ENCODE assay signal across 34 mouse cellular contexts in the genomic region with DNA sequence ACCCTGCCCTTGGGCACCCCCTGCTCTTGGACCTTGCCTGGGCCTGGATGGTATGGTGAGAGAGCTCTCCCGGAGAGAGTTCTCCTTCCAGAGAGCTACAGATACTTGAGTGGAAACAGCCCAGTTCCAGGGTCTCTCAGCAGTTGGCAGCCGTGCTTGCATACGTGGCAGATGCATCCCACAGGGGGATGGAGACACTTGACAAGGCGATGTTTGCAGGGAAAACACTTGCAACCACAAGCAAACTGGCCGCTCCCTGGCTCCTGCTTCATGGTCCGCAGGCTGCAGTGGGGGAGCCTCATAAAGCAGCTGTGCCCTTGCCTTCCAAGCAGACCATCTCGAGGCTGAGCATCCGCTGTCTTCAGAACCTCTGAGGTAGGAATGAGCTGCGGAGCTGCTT. TPM values are rescaled to one million over a fixed set of nuclear protein-coding genes. Genes with fewer than 3 reads are reported as not detected.
"Had no signal": no experiment of that assay in that cellular context is flagged by ENCODE, and none has a peak within 500 bp of the region (broad histone marks: within the 10 kb centered on the region; RNA-seq: fewer than 3 reads in every experiment).

Gene Bpifb2 (plus strand): TSS at position 301 of the 400 bp plus-strand sequence.

- H3K27ac ChIP-seq: limb, embryonic 10.5 days; limb, embryonic 12.5 days; limb, embryonic 13.5 days; limb, embryonic 15.5 days; liver, embryonic 12.5 days; liver, embryonic 13.5 days; liver, embryonic 14.5 days; liver, embryonic 15.5 days; lung, embryonic 15.5 days; macrophage; midbrain, embryonic 10.5 days; midbrain, embryonic 12.5 days; midbrain, embryonic 13.5 days; midbrain, embryonic 15.5 days had no signal

- H3K4me1 ChIP-seq: limb, embryonic 10.5 days; limb, embryonic 12.5 days; limb, embryonic 13.5 days; limb, embryonic 15.5 days; liver, embryonic 12.5 days; liver, embryonic 13.5 days; liver, embryonic 15.5 days; lung, embryonic 15.5 days; megakaryocyte, embryonic 14.5 days; midbrain, embryonic 10.5 days; midbrain, embryonic 12.5 days; midbrain, embryonic 13.5 days; midbrain, embryonic 15.5 days had no signal

- H3K27me3 ChIP-seq: limb, embryonic 12.5 days; limb, embryonic 13.5 days; limb, embryonic 15.5 days; liver, embryonic 12.5 days; liver, embryonic 13.5 days; liver, embryonic 15.5 days; lung, embryonic 15.5 days; midbrain, embryonic 12.5 days; midbrain, embryonic 13.5 days; midbrain, embryonic 15.5 days had no signal

- H3K36me3 ChIP-seq: limb, embryonic 10.5 days; limb, embryonic 12.5 days; limb, embryonic 13.5 days; limb, embryonic 15.5 days; liver, embryonic 12.5 days; liver, embryonic 13.5 days; liver, embryonic 15.5 days; lung, embryonic 15.5 days; midbrain, embryonic 10.5 days; midbrain, embryonic 12.5 days; midbrain, embryonic 13.5 days; midbrain, embryonic 15.5 days had no signal

- DNase-seq: left cerebral cortex, postnatal 4 days; liver; liver, embryonic 13.5 days; liver, postnatal 0 days; lung, adult 18-20 months; lung, adult 2 months; lung, embryonic 14.5 days; lung, postnatal 10 days; lung, postnatal 14 days; lung, postnatal 36 days; lung, postnatal 4 days; midbrain, embryonic 14.5 days had no signal

- H3K4me3 ChIP-seq: limb, embryonic 10.5 days; limb, embryonic 12.5 days; limb, embryonic 13.5 days; limb, embryonic 15.5 days; liver, embryonic 12.5 days; liver, embryonic 13.5 days; liver, embryonic 15.5 days; lung, embryonic 15.5 days; megakaryocyte, embryonic 14.5 days; midbrain, embryonic 10.5 days; midbrain, embryonic 12.5 days; midbrain, embryonic 13.5 days; midbrain, embryonic 15.5 days; myocyte had no signal

- H3K9me3 ChIP-seq: limb, embryonic 10.5 days; limb, embryonic 12.5 days; limb, embryonic 13.5 days; limb, embryonic 15.5 days; liver, embryonic 12.5 days; liver, embryonic 13.5 days; liver, embryonic 15.5 days; lung, embryonic 15.5 days; megakaryocyte, embryonic 14.5 days; midbrain, embryonic 10.5 days; midbrain, embryonic 12.5 days; midbrain, embryonic 13.5 days; midbrain, embryonic 15.5 days had no signal

RNA-seq across cellular contexts. Expression of gene Bpifb2, which starts in this region (rescaled TPM):
- polyA plus RNA-seq: limb, embryonic 10.5 days; limb, embryonic 12.5 days; limb, embryonic 13.5 days; limb, embryonic 15.5 days; liver, adult 2 months; liver, embryonic 11.5 days; liver, embryonic 12.5 days; liver, embryonic 13.5 days; liver, embryonic 14.5 days; liver, embryonic 15.5 days; liver, embryonic 16.5 days; liver, postnatal 0 days; lung, adult 2 months; lung, embryonic 14.5 days; lung, embryonic 15.5 days; lung, embryonic 16.5 days; lung, postnatal 0 days; macrophage; midbrain, embryonic 10.5 days; midbrain, embryonic 11.5 days; midbrain, embryonic 12.5 days; midbrain, embryonic 13.5 days; midbrain, embryonic 14.5 days; midbrain, embryonic 15.5 days; myocyte; neural tube, embryonic 11.5 days had no signal
